30 mouse cellular contexts compared by ENCODE assay signal in the genomic region with DNA sequence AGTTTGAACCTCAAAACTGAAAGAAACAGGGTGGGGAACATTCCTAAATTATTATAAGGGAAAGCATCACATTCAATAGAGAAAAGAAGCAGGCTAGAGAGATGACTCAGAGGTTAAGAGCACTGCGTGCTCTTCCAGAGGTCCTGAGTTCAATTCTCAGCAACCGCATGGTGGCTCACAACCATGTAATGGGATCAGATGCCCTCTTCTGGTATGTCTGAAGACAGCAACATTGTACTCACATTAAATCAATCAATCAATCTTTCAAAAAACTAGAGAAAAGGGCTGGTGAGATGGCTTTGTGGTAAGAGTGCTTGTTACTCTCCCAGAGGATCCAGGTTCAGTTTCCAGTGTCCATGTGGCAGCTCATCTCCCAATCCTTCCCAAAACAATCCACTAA. TPM values are rescaled to one million over a fixed set of nuclear protein-coding genes. Genes with fewer than 3 reads are reported as not detected.
DNase-seq lines count a peak whose midpoint lies in the region; ATAC-seq and TF ChIP-seq lines count a peak whose summit lies in the region.
"Had no signal": no experiment of that assay in that cellular context is flagged by ENCODE, and none has a peak within 500 bp of the region (broad histone marks: within the 10 kb centered on the region; RNA-seq: fewer than 3 reads in every experiment).

No protein-coding gene starts in this region.

- no peaks in the 10 kb centered on the region; the same call in 1 of the 2 replicates for H3K9me3 ChIP-seq in liver, postnatal 0 days (ENCODE audit: low read length)
- H3K9me3 ChIP-seq in CH12.LX (replicated peaks; ENCODE audit: low read length) = no peaks in the 10 kb centered on the region
- H3K9me3 ChIP-seq in stomach, postnatal 0 days (ENCODE audit: control insufficient read depth, low read length) = no peaks in the 10 kb centered on the region
- H3K9me3 ChIP-seq: embryonic facial prominence, embryonic 13.5 days; embryonic facial prominence, embryonic 15.5 days; forebrain, embryonic 10.5 days; forebrain, embryonic 12.5 days had no signal

- H3K4me3 ChIP-seq in kidney, adult 2 months (ENCODE audit: insufficient read depth, low read depth, low read length) = no peak overlapping the region
- no peak overlapping the region for H3K4me3 ChIP-seq in liver, postnatal 0 days (ENCODE audit: low read depth, low read length)
- no peak overlapping the region for H3K4me3 ChIP-seq in CH12.LX (replicated peaks in 1 of 3; ENCODE audit: low read depth in 2 of 3, low read length in 2 of 3, poor library complexity in 1 of 3)
- no peak overlapping the region for H3K4me3 ChIP-seq in stomach, postnatal 0 days (ENCODE audit: low read depth, low read length)
- H3K4me3 ChIP-seq: embryonic facial prominence, embryonic 13.5 days; embryonic facial prominence, embryonic 15.5 days; erythroblast, embryonic 14.5 days; forebrain, embryonic 10.5 days; forebrain, embryonic 12.5 days had no signal

- TF ChIP-seq EP300 in liver, postnatal 0 days (IDR thresholded peaks at IDR 0.05; ENCODE audit: low read depth) = no peak
- TF ChIP-seq EP300 in CH12.LX (IDR thresholded peaks at IDR 0.05; ENCODE audit: low read length) = no peak
- TF ChIP-seq EP300 in stomach, postnatal 0 days (optimal IDR thresholded peaks at IDR 0.05) = no peak

- peak; percentile 30 for TF ChIP-seq RAD21 in CH12.LX (IDR thresholded peaks at IDR 0.05; ENCODE audit: low read depth, low read length)

- WGBS in kidney, adult 2 months = 93% methylated on average over 2 of the region's 2 CpGs
- WGBS in liver, postnatal 0 days (ENCODE audit: insufficient replicate concordance) = 93% methylated on average over 2 of the region's 2 CpGs
- 100% methylated on average over 2 of the region's 2 CpGs for WGBS in stomach, postnatal 0 days

- H3K4me1 ChIP-seq in kidney, adult 2 months (ENCODE audit: control insufficient read depth, insufficient read depth, low read length) = no peaks in the 10 kb centered on the region
- no peaks in the 10 kb centered on the region for H3K4me1 ChIP-seq in liver, postnatal 0 days (ENCODE audit: insufficient read depth)
- peaks cover 0 to 10% of the 10 kb centered on the region in 2 experiments; a peak in 2 of 4 replicates for H3K4me1 ChIP-seq in CH12.LX (ENCODE audit: control insufficient read depth in 1 of 2, insufficient read depth in 2 of 2)
- H3K4me1 ChIP-seq in stomach, postnatal 0 days (replicated peaks; ENCODE audit: control insufficient read depth, insufficient read depth) = no peaks in the 10 kb centered on the region
- H3K4me1 ChIP-seq: embryonic facial prominence, embryonic 15.5 days; forebrain, embryonic 10.5 days; forebrain, embryonic 12.5 days had no signal

- TF ChIP-seq POLR2A in kidney, adult 2 months (IDR thresholded peaks at IDR 0.05; ENCODE audit: low read depth, low read length) = no peak
- no peak for TF ChIP-seq POLR2A in CH12.LX (IDR thresholded peaks at IDR 0.05; ENCODE audit: low read depth, low read length)

- dilution Hi-C loops in CH12.LX (cut with MboI; ENCODE audit: extremely low pct_ligation_motif_present, extremely low pct_unique_long_range_greater_than_20kb, low sequenced_read_pairs) = no loop called here

- H3K36me3 ChIP-seq in kidney, adult 2 months (ENCODE audit: control insufficient read depth, insufficient read depth, low read length) = no peaks in the 10 kb centered on the region
- H3K36me3 ChIP-seq in liver, postnatal 0 days (replicated peaks; ENCODE audit: insufficient read depth, low read length) = no peaks in the 10 kb centered on the region
- H3K36me3 ChIP-seq in CH12.LX (replicated peaks in 1 of 2; ENCODE audit: control insufficient read depth in 1 of 2, insufficient read depth in 1 of 2, low read length in 1 of 2) = no peaks in the 10 kb centered on the region
- no peaks in the 10 kb centered on the region for H3K36me3 ChIP-seq in stomach, postnatal 0 days (ENCODE audit: control insufficient read depth, insufficient read depth, low read length)
- H3K36me3 ChIP-seq: embryonic facial prominence, embryonic 13.5 days; embryonic facial prominence, embryonic 15.5 days; forebrain, embryonic 10.5 days; forebrain, embryonic 12.5 days had no signal

- no peak overlapping the region for H3K9ac ChIP-seq in liver, postnatal 0 days (replicated peaks)
- no peak overlapping the region for H3K9ac ChIP-seq in CH12.LX (ENCODE audit: insufficient read depth, low read depth)
- H3K9ac ChIP-seq in stomach, postnatal 0 days (ENCODE audit: low read length) = no peak overlapping the region
- H3K9ac ChIP-seq: embryonic facial prominence, embryonic 13.5 days; embryonic facial prominence, embryonic 15.5 days; forebrain, embryonic 12.5 days had no signal

- ATAC-seq in liver, postnatal 0 days = no peak
- no peak for ATAC-seq in stomach, postnatal 0 days (ENCODE audit: low FRiP score, low TSS enrichment)
- ATAC-seq: activated CD4-positive, CD25-positive, alpha-beta regulatory T cell, adult 4 months; CD4-positive, CD25-positive, alpha-beta regulatory T cell, adult 4 months; forebrain, embryonic 14.5 days; forebrain, embryonic 16.5 days; Patski had no signal

- no peak overlapping the region for H3K27ac ChIP-seq in kidney, adult 2 months (ENCODE audit: insufficient read depth, low read depth, low read length)
- H3K27ac ChIP-seq in liver, postnatal 0 days (ENCODE audit: low read depth) = no peak overlapping the region
- no peak overlapping the region for H3K27ac ChIP-seq in CH12.LX (ENCODE audit: insufficient read depth, low read depth)
- no peak overlapping the region for H3K27ac ChIP-seq in stomach, postnatal 0 days (replicated peaks)
- H3K27ac ChIP-seq: embryonic facial prominence, embryonic 13.5 days; embryonic facial prominence, embryonic 15.5 days; forebrain, embryonic 10.5 days; forebrain, embryonic 12.5 days had no signal

- in situ Hi-C loops in CH12.LX (cut with MboI; ENCODE audit: low pct_ligation_motif_present, low pct_unique_long_range_greater_than_20kb, low sequenced_read_pairs) = no loop called here

- H3K27me3 ChIP-seq in kidney, adult 2 months (replicated peaks; ENCODE audit: control insufficient read depth, insufficient read depth, low read length) = no peaks in the 10 kb centered on the region
- H3K27me3 ChIP-seq in liver, postnatal 0 days (ENCODE audit: insufficient read depth, low read length) = no peaks in the 10 kb centered on the region
- no peaks in the 10 kb centered on the region for H3K27me3 ChIP-seq in CH12.LX (replicated peaks)
- H3K27me3 ChIP-seq in stomach, postnatal 0 days (ENCODE audit: control insufficient read depth, insufficient read depth, low read length) = no peaks in the 10 kb centered on the region
- H3K27me3 ChIP-seq: embryonic facial prominence, embryonic 13.5 days; embryonic facial prominence, embryonic 15.5 days; forebrain, embryonic 12.5 days had no signal

- TF ChIP-seq CTCF in kidney, adult 2 months (conservative IDR thresholded peaks at IDR 0.05; ENCODE audit: insufficient read depth, insufficient read length, low read depth, low read length) = 0 out of 2 replicates have a peak, but pooled peaks have one; percentile 1
- peak; percentile 11; the same call in 1 of the 2 replicates for TF ChIP-seq CTCF in liver, postnatal 0 days (IDR thresholded peaks at IDR 0.05; ENCODE audit: low read depth)
- peak in 1 of 2 experiments; percentile 52; a peak in 2 of 4 replicates for TF ChIP-seq CTCF in CH12.LX (conservative IDR thresholded peaks at IDR 0.05 in 1 of 2, IDR thresholded peaks at IDR 0.05 in 1 of 2; ENCODE audit: low read depth in 2 of 2, low read length in 2 of 2)
- peak; percentile 18; the same call in 1 of the 2 replicates for TF ChIP-seq CTCF in stomach, postnatal 0 days (IDR thresholded peaks at IDR 0.05; ENCODE audit: low read depth)

- no peak overlapping the region for H3K4me2 ChIP-seq in liver, postnatal 0 days (ENCODE audit: low read depth, low read length)
- H3K4me2 ChIP-seq in CH12.LX (ENCODE audit: insufficient read depth, low read depth, poor library complexity, severe bottlenecking) = no peak overlapping the region
- no peak overlapping the region for H3K4me2 ChIP-seq in stomach, postnatal 0 days (replicated peaks; ENCODE audit: low read depth)
- H3K4me2 ChIP-seq: embryonic facial prominence, embryonic 13.5 days; embryonic facial prominence, embryonic 15.5 days; forebrain, embryonic 12.5 days had no signal

- H3K79me2 ChIP-seq in CH12.LX (replicated peaks; ENCODE audit: control insufficient read depth, extremely low read depth, insufficient read depth, poor library complexity, severe bottlenecking) = no peaks in the 10 kb centered on the region

- DNase-seq in kidney, adult 2 months = no peak
- no peak for DNase-seq in kidney, postnatal 36 days
- DNase-seq in liver, postnatal 0 days = no peak
- no peak for DNase-seq in liver
- no peak for DNase-seq in CH12.LX (ENCODE audit: extremely low read depth)
- no peak for DNase-seq in stomach, postnatal 0 days (ENCODE audit: low spot score)
- no peak for DNase-seq in cerebellum, adult 18-20 months
- no peak for DNase-seq in lung, postnatal 36 days
- DNase-seq: adrenal gland, adult 8-10 months; adrenal gland, postnatal 14 days; adrenal gland, postnatal 36 days; B cell, adult 2 months; cerebellum, adult 11-12 months; cerebellum, adult 8-10 months; cerebellum, adult 9-11 months; cerebellum, postnatal 14 days had no signal

TF ChIP-seq in CH12.LX, 34 proteins besides CTCF, POLR2A, EP300 and RAD21 (continues in another document):
- TF ChIP-seq MAFK (IDR thresholded peaks at IDR 0.05; ENCODE audit: insufficient replicate concordance, low read length) (no peak), JUN (IDR thresholded peaks at IDR 0.05; ENCODE audit: insufficient read depth, low read depth, low read length) (no peak), SIN3A (IDR thresholded peaks at IDR 0.05; ENCODE audit: low read length) (no peak)

RNA-seq across cellular contexts. Expression of a gene that starts 6.2 kb away (rescaled TPM):
- polyA plus RNA-seq in kidney, adult 2 months (2012; rRNA removed) = not detected in 2 replicates
- not detected in 2 replicates for polyA plus RNA-seq in liver, postnatal 0 days (2015; fragmentation: Nextera tagmentation; extraction: Ambion mirVana)
- total RNA-seq in CH12.LX (2012; rRNA removed) (not detected in 2 replicates), CH12.LX (2014; rRNA removed) (not detected in 2 replicates)
- not detected in 2 replicates for polyA plus RNA-seq in CH12.LX (2012; ENCODE audit: insufficient read length, low read depth)
- polyA plus RNA-seq in stomach, postnatal 0 days (2015; fragmentation: Nextera tagmentation; extraction: Ambion mirVana) = 0.13 and 0.15 TPM in 2 replicates
- total RNA-seq: adrenal gland, adult 18-20 months; adrenal gland, adult 8-10 months; adrenal gland, postnatal 14 days; adrenal gland, postnatal 36 days had no signal
- polyA plus RNA-seq: activated CD4-positive, CD25-positive, alpha-beta regulatory T cell, adult 4 months; CD4-positive, CD25-positive, alpha-beta regulatory T cell, adult 4 months; cortical plate, adult 2 months; embryonic facial prominence, embryonic 11.5 days; embryonic facial prominence, embryonic 13.5 days; erythroblast, embryonic 14.5 days; forebrain, embryonic 10.5 days; forebrain, embryonic 12.5 days; forebrain, embryonic 14.5 days; forebrain, embryonic 16.5 days; frontal cortex, adult 2 months; Patski had no signal

RNA-seq across cellular contexts. Expression of a gene that starts 25.3 kb away (rescaled TPM):
- 26.4 and 28.7 TPM in 2 replicates for polyA plus RNA-seq in kidney, adult 2 months (2012; rRNA removed)
- polyA plus RNA-seq in liver, postnatal 0 days (2015; fragmentation: Nextera tagmentation; extraction: Ambion mirVana) = 7.9 and 9.4 TPM in 2 replicates
- 11.4 and 12.4 TPM in 2 replicates for total RNA-seq in CH12.LX (2012; rRNA removed)
- 13.2 and 13.5 TPM in 2 replicates for total RNA-seq in CH12.LX (2014; rRNA removed)
- 24.9 and 27.7 TPM in 2 replicates for polyA plus RNA-seq in CH12.LX (2012; ENCODE audit: insufficient read length, low read depth)
- polyA plus RNA-seq in stomach, postnatal 0 days (2015; fragmentation: Nextera tagmentation; extraction: Ambion mirVana) = 14.2 and 15.3 TPM in 2 replicates

RNA-seq across cellular contexts. Expression of a gene that starts 51.9 kb away (rescaled TPM):
- 11.4 and 11.6 TPM in 2 replicates for polyA plus RNA-seq in kidney, adult 2 months (2012; rRNA removed)
- 6.3 and 6.6 TPM in 2 replicates for polyA plus RNA-seq in liver, postnatal 0 days (2015; fragmentation: Nextera tagmentation; extraction: Ambion mirVana)
- total RNA-seq in CH12.LX (2012; rRNA removed) = 33.7 and 36.1 TPM in 2 replicates
- total RNA-seq in CH12.LX (2014; rRNA removed) = 43.2 and 46.5 TPM in 2 replicates
- polyA plus RNA-seq in CH12.LX (2012; ENCODE audit: insufficient read length, low read depth) = 45.1 and 49.5 TPM in 2 replicates
- 8.6 and 9.2 TPM in 2 replicates for polyA plus RNA-seq in stomach, postnatal 0 days (2015; fragmentation: Nextera tagmentation; extraction: Ambion mirVana)
